Comparison of ENCODE assay signal across 29 mouse cellular contexts in genomic region chr19:20366010-20366409, GRCm38 (mm10). TPM values are rescaled to one million over a fixed set of nuclear protein-coding genes. Genes with fewer than 3 reads are reported as not detected.
A peak's percentile ranks its signal among the peaks of the same experiment; 100 is the strongest.
DNase-seq lines count a peak whose midpoint lies in the region; ATAC-seq lines count a peak whose summit lies in the region.
"Had no signal": no experiment of that assay in that cellular context is flagged by ENCODE, and none has a peak within 500 bp of the region (broad histone marks: within the 10 kb centered on the region; RNA-seq: fewer than 3 reads in every experiment).

No protein-coding gene starts in this region.

- H3K27ac ChIP-seq in embryonic facial prominence, embryonic 12.5 days, result peak overlapping the region; percentile 77
- H3K27ac ChIP-seq: forebrain, embryonic 10.5 days; forebrain, embryonic 15.5 days; gastrocnemius, adult 2 months; heart, embryonic 13.5 days; hindbrain, embryonic 10.5 days; intestine, embryonic 15.5 days; kidney, postnatal 0 days; limb, embryonic 12.5 days; liver, embryonic 13.5 days; neural tube, embryonic 12.5 days had no signal

- peak; percentile 35 for DNase-seq in heart, adult 11 months
- no peak for DNase-seq in heart, postnatal 10 days
- peak; percentile 38 for DNase-seq in 416B (ENCODE audit: low read depth)
- peak; percentile 59 for DNase-seq in fibroblast of lung, adult 2 months (ENCODE audit: low read depth)
- no peak for DNase-seq in urinary bladder, postnatal 14 days (ENCODE audit: low spot score)
- DNase-seq in thymus, postnatal 14 days, result no peak
- no peak for DNase-seq in left cerebral cortex, postnatal 14 days (ENCODE audit: low spot score in 2 of 2)
- DNase-seq: adrenal gland, postnatal 10 days; cerebellum, adult 8-10 months; cerebellum, postnatal 25 days; gastrocnemius, adult 2 months; heart, postnatal 14 days; kidney, adult 2 months; kidney, postnatal 4 days; liver, embryonic 13.5 days; lung, adult 18-20 months had no signal

- no peaks in the 10 kb centered on the region for H3K27me3 ChIP-seq in embryonic facial prominence, embryonic 12.5 days
- H3K27me3 ChIP-seq: forebrain, embryonic 15.5 days; intestine, embryonic 15.5 days; limb, embryonic 12.5 days; liver, embryonic 13.5 days; neural tube, embryonic 12.5 days had no signal

- no peak overlapping the region for H3K4me3 ChIP-seq in embryonic facial prominence, embryonic 12.5 days
- H3K4me3 ChIP-seq: forebrain, embryonic 10.5 days; forebrain, embryonic 15.5 days; gastrocnemius, adult 2 months; heart, embryonic 13.5 days; hindbrain, embryonic 10.5 days; intestine, embryonic 15.5 days; limb, embryonic 12.5 days; liver, embryonic 13.5 days; neural tube, embryonic 12.5 days had no signal

- no peaks in the 10 kb centered on the region for H3K36me3 ChIP-seq in embryonic facial prominence, embryonic 12.5 days
- H3K36me3 ChIP-seq: forebrain, embryonic 10.5 days; forebrain, embryonic 15.5 days; heart, embryonic 13.5 days; hindbrain, embryonic 10.5 days; intestine, embryonic 15.5 days; limb, embryonic 12.5 days; liver, embryonic 13.5 days; neural tube, embryonic 12.5 days had no signal

- 0 out of 2 replicates have a peak, but pooled peaks cover 3% of the 10 kb centered on the region for H3K4me1 ChIP-seq in embryonic facial prominence, embryonic 12.5 days
- H3K4me1 ChIP-seq: forebrain, embryonic 10.5 days; forebrain, embryonic 15.5 days; heart, embryonic 13.5 days; hindbrain, embryonic 10.5 days; intestine, embryonic 15.5 days; limb, embryonic 12.5 days; liver, embryonic 13.5 days; neural tube, embryonic 12.5 days had no signal

- WGBS in embryonic facial prominence, embryonic 12.5 days, result 20% methylated on average over 2 of the region's 2 CpGs

- intact Hi-C loops in heart, postnatal 10 days (cut with DNase I), result loop anchor here (10.0 kb wide), 1 partner anchor 399 kb away; no protein-coding TSS in a partner anchor
- intact Hi-C loops in left cerebral cortex, postnatal 14 days (cut with DNase I), result loop anchor here (10.0 kb wide), 2 partner anchors 359 to 399 kb away; partner anchors contain the start of gene Aldh1a7

- no peak overlapping the region for H3K9ac ChIP-seq in embryonic facial prominence, embryonic 12.5 days
- H3K9ac ChIP-seq: forebrain, embryonic 15.5 days; heart, embryonic 13.5 days; intestine, embryonic 15.5 days; limb, embryonic 12.5 days; liver, embryonic 13.5 days; neural tube, embryonic 12.5 days had no signal

- 0 out of 2 replicates have a peak, but pooled peaks have one; percentile 41 for ATAC-seq in embryonic facial prominence, embryonic 12.5 days (ENCODE audit: insufficient number of reproducible peaks, insufficient read depth, low FRiP score, low TSS enrichment)
- ATAC-seq: CD4-positive, CD25-positive, alpha-beta regulatory T cell, adult 4 months; forebrain, embryonic 15.5 days; hindbrain, embryonic 16.5 days; intestine, embryonic 15.5 days; midbrain, embryonic 16.5 days had no signal

- no peaks in the 10 kb centered on the region for H3K9me3 ChIP-seq in embryonic facial prominence, embryonic 12.5 days
- H3K9me3 ChIP-seq: forebrain, embryonic 10.5 days; forebrain, embryonic 15.5 days; heart, embryonic 13.5 days; hindbrain, embryonic 10.5 days; intestine, embryonic 15.5 days; limb, embryonic 12.5 days; liver, embryonic 13.5 days; neural tube, embryonic 12.5 days had no signal

- no peak overlapping the region for H3K4me2 ChIP-seq in embryonic facial prominence, embryonic 12.5 days (replicated peaks)
- H3K4me2 ChIP-seq: forebrain, embryonic 15.5 days; heart, embryonic 13.5 days; intestine, embryonic 15.5 days; limb, embryonic 12.5 days; liver, embryonic 13.5 days; midbrain, embryonic 11.5 days; neural tube, embryonic 12.5 days had no signal

RNA-seq across cellular contexts. Expression of gene Anxa1, which starts 24.7 kb away (rescaled TPM):
- 10 to 100 TPM; 33.7 to 35.6 TPM for total RNA-seq in heart, postnatal 10 days (2021)
- 34.4 and 34.6 TPM in 2 replicates for polyA plus RNA-seq in embryonic facial prominence, embryonic 12.5 days (2016; fragmentation: Nextera tagmentation; extraction: Ambion mirVana)
- total RNA-seq in left cerebral cortex, postnatal 14 days (2021), result 1 to 10 TPM; 2.5 to 3.1 TPM

Comparison
In these comparisons a context has a peak if more than half of its experiments do, and no peak if none do; other contexts are left out.
1. DNase-seq: peak in heart, adult 11 months (single experiment), 416B (single experiment) and fibroblast of lung, adult 2 months (single experiment); none in heart, postnatal 10 days (0 of 2), urinary bladder, postnatal 14 days (single experiment), thymus, postnatal 14 days (single experiment) and left cerebral cortex, postnatal 14 days (0 of 2).
2. RNA of gene Anxa1, which starts 24.7 kb away (total RNA-seq): 33.7 to 35.6 TPM in heart, postnatal 10 days; 2.5 to 3.1 TPM in left cerebral cortex, postnatal 14 days; every median in the first group is over 4 times any median in the second.